Mouse (Mus musculus) kidney, adult 2 months (tissue): Measurements from ENCODE around the gene Fhit. TPM values are rescaled to one million over a fixed set of nuclear protein-coding genes. Genes with fewer than 3 reads are reported as not detected.

Experiments
- DNase-seq: peaks from one replicate; pipeline ENCODE4 v3.0.0; 2021
- H3K27ac ChIP-seq: fragments of 200-500 bp; 2 replicates; pipeline ENCODE4 v1.5.1; 2012; ENCODE audit warnings: low read depth, low read length, control low read depth, inconsistent platforms; ENCODE audit not compliant: insufficient read depth
- H3K27me3 ChIP-seq: fragments of 200-500 bp; replicated peaks from 2 replicates; pipeline ENCODE4 v1.6.1; 2012; ENCODE audit warnings: mild to moderate bottlenecking, moderate library complexity, low read length, inconsistent platforms; ENCODE audit not compliant: control insufficient read depth, insufficient read depth
- H3K36me3 ChIP-seq: fragments of 200-500 bp; 2 replicates; pipeline ENCODE4 v1.6.1; 2012; ENCODE audit warnings: mild to moderate bottlenecking, moderate library complexity, low read length, inconsistent platforms; ENCODE audit not compliant: control insufficient read depth, insufficient read depth
- H3K4me1 ChIP-seq: fragments of 200-500 bp; 2 replicates; pipeline ENCODE4 v1.6.1; 2011; ENCODE audit warnings: low read length; ENCODE audit not compliant: control insufficient read depth, insufficient read depth
- H3K4me3 ChIP-seq: fragments of 200-500 bp; 2 replicates; pipeline ENCODE4 v1.5.1; 2011; ENCODE audit warnings: mild to moderate bottlenecking, low read depth, low read length, control low read depth; ENCODE audit not compliant: insufficient read depth
- CTCF ChIP-seq: fragments of 200-500 bp; conservative IDR thresholded peaks from 2 replicates; pipeline ENCODE4 v1.5.1; 2011; ENCODE audit warnings: low read depth, mild to moderate bottlenecking, control low read depth, low read length, moderate library complexity, mixed read lengths; ENCODE audit not compliant: insufficient read depth, insufficient read length
- POLR2A ChIP-seq: fragments of 200-500 bp; IDR thresholded peaks from one replicate; pipeline ENCODE4 v1.6.1; 2011; ENCODE audit warnings: low read depth, low read length, control low read depth
- WGBS: fragments of 180-500 bp; shearing (Covaris S2); methylation state at CpG from one replicate; pipeline ENCODE4 v1.1.7; 2018; 5-methylcytosine and 5-hydroxymethylcytosine counted together
- polyA plus RNA-seq: library from polyadenylated mRNA; depleted of rRNA; stranded (reverse); fragments of >200 nt; gene quantifications from 2 replicates; pipeline ENCODE4 v1.2.3, GENCODE M21; 2012

The Fhit gene
- polyA plus RNA-seq, 1 experiment: 21.3 TPM

DNA sequence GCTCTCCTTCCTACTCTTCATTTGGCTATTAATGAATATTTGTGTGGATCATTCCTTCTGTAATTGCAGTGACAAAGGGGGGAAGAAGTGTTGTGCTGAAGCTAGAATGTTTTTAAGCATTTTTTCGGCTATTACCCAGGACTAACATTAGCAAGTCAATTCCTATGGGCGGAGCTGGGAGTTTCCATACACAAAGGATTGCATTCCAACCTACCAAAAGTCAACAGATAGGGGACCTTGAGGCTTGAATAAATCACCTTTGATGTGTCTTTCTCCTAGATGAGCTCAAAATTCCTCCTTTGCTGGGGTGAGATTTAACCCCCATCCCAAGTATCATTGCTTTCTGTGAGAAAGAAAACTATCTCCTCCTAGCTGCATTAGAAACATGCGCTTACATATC, 1490.1 kb downstream of the Fhit start:
- WGBS: 76% methylated on average over 3 of the region's 3 CpGs
- H3K27ac ChIP-seq: no peak overlapping the region
- no peak overlapping the region for H3K4me3 ChIP-seq
- no peaks in the 10 kb centered on the region for H3K36me3 ChIP-seq
- H3K4me1 ChIP-seq: no peaks in the 10 kb centered on the region
- TF ChIP-seq CTCF (no peak), POLR2A (no peak)
- DNase-seq: no peak
- no peaks in the 10 kb centered on the region for H3K27me3 ChIP-seq

DNA sequence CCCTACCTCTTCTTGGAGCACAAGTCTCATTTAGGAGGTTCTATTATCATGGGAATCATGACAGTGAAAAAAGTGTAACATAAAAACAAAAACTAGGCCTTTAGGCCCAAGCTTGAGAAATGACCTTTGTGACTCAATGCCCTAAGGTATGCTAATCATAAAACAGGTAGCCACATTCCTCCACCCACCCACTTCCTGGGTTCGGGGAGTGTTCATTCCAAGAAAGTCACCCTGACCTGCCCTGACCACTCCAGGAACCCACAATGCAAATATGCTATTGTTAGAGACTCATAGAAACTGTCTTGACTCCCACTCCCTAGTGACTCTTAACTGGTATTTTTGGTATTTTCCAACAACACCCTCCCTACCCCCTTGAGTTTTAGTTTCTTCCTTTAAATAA, 1492.1 kb downstream of the Fhit start:
- Histone ChIP-seq H3K4me3 (no peak overlapping the region), H3K27me3 (no peaks in the 10 kb centered on the region), H3K36me3 (no peaks in the 10 kb centered on the region), H3K27ac (no peak overlapping the region), H3K4me1 (no peaks in the 10 kb centered on the region)
- TF ChIP-seq CTCF (no peak), POLR2A (no peak)
- DNase-seq: no peak
- WGBS: 64% methylated on average over 1 of the region's 1 CpGs

DNA sequence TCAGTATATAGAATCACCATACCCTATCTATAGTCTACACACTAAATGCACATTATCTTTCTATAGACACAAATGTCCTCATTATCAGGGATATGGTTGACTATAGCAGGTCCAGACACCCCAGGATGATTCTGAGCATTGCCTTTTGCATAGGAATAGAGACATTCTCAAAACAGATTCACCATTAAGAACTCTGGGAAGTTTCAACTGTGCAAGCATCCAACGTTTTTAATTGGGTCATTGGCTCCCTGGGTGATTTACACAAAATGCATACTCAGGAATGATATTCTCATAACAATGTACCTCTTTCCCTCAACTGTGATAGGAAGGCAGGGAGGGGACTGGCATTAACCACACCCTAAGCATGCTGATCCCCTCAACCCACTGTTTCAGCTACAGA, 1503.4 kb downstream of the Fhit start:
- H3K27me3 ChIP-seq: no peaks in the 10 kb centered on the region
- WGBS: 45% methylated on average over 1 of the region's 1 CpGs
- no peak for DNase-seq
- H3K36me3 ChIP-seq: no peaks in the 10 kb centered on the region
- no peak overlapping the region for H3K4me3 ChIP-seq
- H3K4me1 ChIP-seq: no peaks in the 10 kb centered on the region
- no peak overlapping the region for H3K27ac ChIP-seq
- TF ChIP-seq POLR2A: no peak
- no peak for TF ChIP-seq CTCF

DNA sequence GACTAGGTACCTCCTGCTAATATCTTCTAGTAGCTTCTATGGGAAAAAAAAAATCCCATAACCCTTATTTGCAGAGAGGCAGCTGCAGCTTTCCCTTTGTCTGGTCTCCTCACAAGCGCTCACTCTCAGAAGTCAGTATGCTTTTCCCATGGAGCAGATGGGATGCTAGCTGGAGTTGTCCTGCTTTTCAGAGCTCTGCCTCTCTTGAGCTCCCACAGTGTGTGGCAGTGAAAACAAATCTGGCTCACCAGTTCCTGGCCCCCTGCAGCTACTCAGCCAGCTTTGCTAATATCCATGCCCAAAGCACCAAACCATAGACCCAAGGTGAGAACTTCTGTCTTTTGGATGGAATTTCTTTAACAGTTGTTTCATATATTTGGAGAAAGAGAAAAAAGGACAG, 1510.4 kb downstream of the Fhit start:
- TF ChIP-seq POLR2A (no peak), CTCF (no peak)
- H3K4me3 ChIP-seq: no peak overlapping the region
- 94% methylated on average over 1 of the region's 1 CpGs for WGBS

DNA sequence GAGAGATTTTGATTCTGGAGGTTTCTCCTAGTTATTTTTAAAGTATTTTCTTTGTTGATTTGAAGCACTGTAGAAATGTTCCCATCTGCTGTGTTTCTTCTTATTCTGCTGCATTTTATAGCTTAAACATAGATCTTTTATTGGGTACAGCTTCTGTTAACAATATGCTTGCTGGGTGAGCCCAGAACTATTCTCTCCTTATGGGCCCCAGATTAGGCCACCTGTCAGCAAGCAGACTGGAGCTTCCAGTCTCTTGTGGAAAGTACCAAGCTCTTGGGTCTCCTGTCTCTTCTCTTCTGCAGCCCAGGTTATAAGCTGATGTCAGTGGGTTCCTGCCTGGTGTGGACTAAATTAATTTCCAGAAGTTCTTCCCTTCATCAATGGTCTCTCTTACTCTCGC, 1513.4 kb downstream of the Fhit start:
- 91% methylated on average over 1 of the region's 1 CpGs for WGBS
- Histone ChIP-seq H3K27ac (no peak overlapping the region), H3K4me3 (no peak overlapping the region), H3K4me1 (no peaks in the 10 kb centered on the region), H3K27me3 (no peaks in the 10 kb centered on the region), H3K36me3 (no peaks in the 10 kb centered on the region)
- DNase-seq: no peak
- TF ChIP-seq CTCF: no peak
- TF ChIP-seq POLR2A: no peak

More for the DNA sequence above, 1510.4 kb downstream of the Fhit start:
- Histone ChIP-seq H3K4me1 (no peaks in the 10 kb centered on the region), H3K36me3 (no peaks in the 10 kb centered on the region), H3K27me3 (no peaks in the 10 kb centered on the region), H3K27ac (no peak overlapping the region)
- DNase-seq: no peak

DNA sequence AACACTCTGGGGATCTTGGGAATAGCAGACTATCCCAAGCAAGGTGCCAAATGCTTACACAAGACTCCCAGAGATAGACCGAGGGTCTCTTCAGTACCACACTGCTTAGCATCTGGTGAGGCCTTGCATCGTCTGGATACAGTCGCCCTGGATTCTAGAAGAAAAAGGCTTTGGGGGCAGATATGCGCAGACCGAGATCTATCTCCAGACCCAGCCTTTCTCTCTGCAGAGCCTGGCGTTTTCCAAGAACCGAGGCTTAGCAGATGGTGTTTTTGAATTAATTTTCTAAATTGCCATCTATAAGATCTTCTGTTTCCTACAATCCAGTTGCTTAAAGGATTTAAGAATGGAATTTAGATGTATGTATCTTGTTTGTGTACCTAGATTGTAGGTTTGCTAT, 1515.6 kb downstream of the Fhit start:
- Histone ChIP-seq H3K4me3 (no peak overlapping the region), H3K4me1 (no peaks in the 10 kb centered on the region), H3K36me3 (no peaks in the 10 kb centered on the region), H3K27me3 (no peaks in the 10 kb centered on the region), H3K27ac (no peak overlapping the region)
- TF ChIP-seq POLR2A (no peak), CTCF (no peak)
- no peak for DNase-seq
- WGBS: 91% methylated on average over 7 of the region's 7 CpGs

DNA sequence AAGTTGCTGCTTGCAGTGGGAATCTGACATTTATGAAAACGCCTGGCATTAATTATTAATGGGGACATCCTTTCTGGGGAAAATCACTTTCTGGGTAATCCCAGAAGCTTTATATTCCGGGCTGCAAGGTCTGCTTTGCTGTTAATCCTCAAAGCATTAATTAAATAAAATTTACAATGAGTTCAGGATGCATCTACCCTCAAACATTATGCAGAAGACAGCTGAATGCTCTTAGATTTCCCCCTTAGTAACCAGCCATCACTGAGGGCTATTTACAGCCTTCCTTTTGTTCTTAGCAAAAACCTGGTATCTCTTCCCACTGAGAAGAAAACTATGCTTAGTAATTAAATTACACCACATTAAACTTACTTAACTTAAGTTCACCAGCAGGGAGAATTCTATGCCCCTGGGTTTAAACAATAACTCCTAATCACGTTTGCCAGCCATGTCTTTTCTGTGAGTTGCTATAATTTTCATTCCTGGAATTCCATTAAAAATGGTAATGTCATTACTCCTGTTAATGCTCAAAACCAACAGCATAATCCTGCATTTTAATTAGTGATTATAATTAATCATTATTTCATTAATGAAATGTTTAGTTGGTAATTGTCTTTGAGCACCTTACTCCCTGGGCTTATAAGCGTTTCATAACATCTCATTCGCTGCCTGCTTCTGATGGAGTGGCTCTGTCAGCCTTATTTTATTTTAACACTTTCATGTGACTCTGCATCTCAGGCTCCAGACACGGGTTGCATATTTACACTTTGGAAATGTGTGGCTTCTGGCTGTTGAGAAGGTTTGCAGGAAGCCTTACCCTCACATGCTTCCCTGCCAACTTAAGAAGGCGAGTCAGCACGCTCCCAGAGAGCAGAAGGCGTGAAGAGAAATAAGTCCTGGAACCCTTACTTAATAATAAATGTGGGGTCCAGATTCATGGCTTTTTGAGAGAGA, 1517.3 kb downstream of the Fhit start:
- no peak overlapping the region for H3K4me3 ChIP-seq
- no peaks in the 10 kb centered on the region for H3K4me1 ChIP-seq
- no peak overlapping the region for H3K27ac ChIP-seq
- no peaks in the 10 kb centered on the region for H3K36me3 ChIP-seq
- H3K27me3 ChIP-seq: no peaks in the 10 kb centered on the region
- peak; percentile 67 for DNase-seq
- TF ChIP-seq CTCF (no peak), POLR2A (no peak)
- WGBS: 24% methylated on average over 9 of the region's 9 CpGs
